Mouse (Mus musculus) G1E (cell line): ENCODE measurements at regions not wholly inside any gene's neighbourhood (a gene's known extent, or its start where the extent isn't known, plus 50 kb on each side); places are given as distances from the start of the nearest gene placed in this dataset.

Source experiments
- CTCF ChIP-seq: IDR thresholded peaks from 2 replicates; pipeline ENCODE4 v1.5.1; 2012; ENCODE audit warnings: low read depth, low read length, inconsistent platforms, mixed read lengths
- TAL1 ChIP-seq: conservative IDR thresholded peaks from 2 replicates; pipeline ENCODE4 v1.6.1; 2012; ENCODE audit warnings: low read depth, low read length, inconsistent platforms, mixed read lengths

- TF ChIP-seq TAL1, result no peak
- TF ChIP-seq CTCF, result no peak
These were observed 121.1 kb upstream of the Hmga2 start for GRCm38 (mm10) chr10:120597320-120597887.
